Mouse (Mus musculus): ENCODE results near the gene Cilp.

DNA sequence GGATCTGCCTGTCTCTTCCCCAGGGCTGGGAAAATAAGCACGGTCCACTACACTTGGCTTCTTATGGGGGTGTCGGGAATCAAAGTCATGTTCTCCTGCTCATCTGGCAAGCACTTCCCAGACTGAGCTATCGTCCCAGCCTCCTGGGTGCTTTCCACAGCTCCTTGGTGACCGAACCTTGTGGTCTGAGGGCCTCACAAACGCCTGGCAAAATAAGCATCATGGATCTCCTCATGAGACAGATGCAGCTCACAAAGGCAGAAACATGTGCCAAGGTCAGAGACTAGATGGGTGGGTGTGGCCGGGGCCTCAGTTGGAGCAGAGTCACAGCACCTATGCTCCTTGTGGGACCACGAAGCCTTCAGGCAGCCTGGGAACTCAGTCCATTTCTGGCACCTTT, 5.6 kb upstream of the Cilp start:
- TF ChIP-seq POLR2A (IDR thresholded peaks at IDR 0.05; ENCODE audit: borderline replicate concordance, extremely low read depth, low read depth, low read length) (no peak), CTCF (IDR thresholded peaks at IDR 0.05; ENCODE audit: insufficient read depth, low read length) (no peak)

All from lung, adult 2 months (tissue).